Mouse (Mus musculus) bone marrow macrophage, adult 2 months (primary cell): ENCODE results near the gene Mpp6. TPM values are rescaled to one million over a fixed set of nuclear protein-coding genes. Genes with fewer than 3 reads are reported as not detected.

Experiments
- H3K27ac ChIP-seq: 2 replicates; pipeline ENCODE4 v1.5.1; 2012; ENCODE audit warnings: low read depth, low read length; ENCODE audit not compliant: insufficient read depth
- H3K4me1 ChIP-seq: 2 replicates; pipeline ENCODE4 v1.6.1; 2012; ENCODE audit warnings: low read length; ENCODE audit not compliant: control insufficient read depth, insufficient read depth
- H3K4me3 ChIP-seq: 2 replicates; pipeline ENCODE4 v1.5.1; 2012; ENCODE audit warnings: mild to moderate bottlenecking, low read length, moderate library complexity; ENCODE audit not compliant: insufficient read depth
- CTCF ChIP-seq: IDR thresholded peaks from 2 replicates; pipeline ENCODE4 v1.5.1; 2012; ENCODE audit warnings: low read depth, mild to moderate bottlenecking, low read length, moderate library complexity
- POLR2A ChIP-seq: IDR thresholded peaks from 2 replicates; pipeline ENCODE4 v1.6.1; 2012; ENCODE audit warnings: mild to moderate bottlenecking, low read depth, low read length, borderline replicate concordance
- polyA plus RNA-seq: library from polyadenylated mRNA; stranded (reverse); fragments of >200 nt; gene quantifications from 2 replicates; pipeline ENCODE4 v1.2.4, GENCODE M21; 2012; ENCODE audit not compliant: missing spikeins, insufficient read depth, insufficient read length

The Mpp6 gene
- polyA plus RNA-seq, 1 experiment, result 45.7 TPM

GRCm38 (mm10) chr6:50109201-50109756, 762 bp upstream of the Mpp6 start:
- no peak overlapping the region for H3K27ac ChIP-seq
- peaks cover 3% of the 10 kb centered on the region for H3K4me1 ChIP-seq
- H3K4me3 ChIP-seq, result peak overlapping the region; percentile 100
- TF ChIP-seq POLR2A, result no peak
- no peak for TF ChIP-seq CTCF

GRCm38 (mm10) chr6:50110379-50110941, 419 bp downstream of the Mpp6 start:
- H3K27ac ChIP-seq, result peak overlapping the region; percentile 38

DNA sequence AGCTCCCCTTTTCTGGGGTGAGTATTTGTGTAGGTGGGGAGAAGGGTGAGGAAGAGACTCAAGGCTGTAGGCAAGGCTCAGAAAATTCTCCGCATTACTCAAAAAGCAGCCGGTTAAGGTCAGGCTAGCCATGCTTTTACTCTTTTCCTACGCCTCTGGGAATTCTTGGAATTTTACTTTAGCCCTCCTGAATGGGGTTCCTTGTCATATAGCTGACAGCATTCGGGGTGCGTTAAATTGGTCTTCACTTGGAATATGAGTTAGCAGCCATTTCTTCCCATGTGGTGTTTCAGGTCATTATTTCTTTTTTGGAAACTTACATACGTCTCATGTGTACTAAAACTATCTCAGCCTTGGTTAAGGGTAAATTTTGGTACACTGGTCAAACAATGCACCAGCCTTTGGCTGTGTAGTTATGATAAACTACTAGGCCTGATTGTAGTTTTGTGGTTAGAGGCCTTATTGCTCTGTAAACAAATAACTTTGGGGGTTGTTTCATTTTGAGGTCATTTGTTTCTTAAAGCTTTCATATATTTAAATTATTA, 1.1 kb downstream of the Mpp6 start:
- no peak overlapping the region for H3K27ac ChIP-seq
- H3K4me1 ChIP-seq, result peaks cover 12% of the 10 kb centered on the region
- no peak for TF ChIP-seq POLR2A
- no peak for TF ChIP-seq CTCF
- peak overlapping the region; percentile 100 for H3K4me3 ChIP-seq

More at GRCm38 (mm10) chr6:50110379-50110941, 419 bp downstream of the Mpp6 start:
- Histone ChIP-seq H3K4me1 (peaks cover 6% of the 10 kb centered on the region), H3K4me3 (peak overlapping the region; percentile 100)
- TF ChIP-seq CTCF, result no peak
- no peak for TF ChIP-seq POLR2A

DNA sequence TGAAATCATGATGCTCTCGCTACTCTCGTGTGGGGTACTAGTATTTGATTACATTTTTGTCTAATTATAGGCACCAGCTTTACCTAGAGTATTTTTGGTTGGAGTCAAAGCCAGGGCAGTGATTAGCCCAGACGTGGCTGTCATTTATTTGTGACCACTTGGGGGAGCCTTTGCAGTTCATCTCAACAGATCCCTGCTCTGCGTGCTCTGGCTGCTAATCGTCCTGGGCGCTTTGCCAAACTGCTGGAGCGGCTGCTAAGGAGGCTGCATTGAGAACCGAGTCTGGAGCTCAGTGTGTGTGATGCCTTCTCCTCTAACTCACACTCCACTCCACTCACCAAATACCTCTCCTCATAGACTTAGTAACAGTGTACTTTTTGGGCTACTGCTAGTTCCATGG, 2.7 kb downstream of the Mpp6 start:
- H3K4me3 ChIP-seq, result no peak overlapping the region
- H3K27ac ChIP-seq, result no peak overlapping the region
- peaks cover 21% of the 10 kb centered on the region for H3K4me1 ChIP-seq
- TF ChIP-seq POLR2A (no peak), CTCF (no peak)

DNA sequence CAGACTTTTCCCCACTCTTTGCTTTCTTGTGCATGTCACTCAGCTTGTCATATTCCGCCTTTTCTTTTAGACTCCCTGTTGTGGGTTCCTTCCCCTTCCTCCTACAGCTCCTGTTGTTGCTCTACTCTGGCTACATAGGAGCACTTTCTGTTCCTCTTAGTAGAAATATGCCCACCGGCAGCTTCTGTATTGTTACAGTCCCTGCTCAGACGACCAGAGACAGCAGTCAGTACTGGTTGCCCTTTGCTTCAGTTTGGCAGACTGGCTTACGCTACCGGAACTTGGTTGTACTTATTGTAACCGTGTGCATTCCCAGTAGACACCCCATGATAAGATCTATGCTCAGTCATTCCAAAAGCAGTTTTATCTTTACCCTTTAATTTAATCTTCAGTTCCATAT, 4.2 kb downstream of the Mpp6 start:
- Histone ChIP-seq H3K4me3 (peak overlapping the region; percentile 35; the same call in 1 of the 2 replicates), H3K27ac (peak overlapping the region; percentile 70), H3K4me1 (peaks cover 25% of the 10 kb centered on the region)
- TF ChIP-seq POLR2A (no peak), CTCF (no peak)

GRCm38 (mm10) chr6:50120931-50121330, 10.9 kb downstream of the Mpp6 start:
- no peak overlapping the region for H3K4me3 ChIP-seq
- TF ChIP-seq CTCF (no peak), POLR2A (no peak)
- H3K4me1 ChIP-seq, result peaks cover 21% of the 10 kb centered on the region
- H3K27ac ChIP-seq, result no peak overlapping the region

DNA sequence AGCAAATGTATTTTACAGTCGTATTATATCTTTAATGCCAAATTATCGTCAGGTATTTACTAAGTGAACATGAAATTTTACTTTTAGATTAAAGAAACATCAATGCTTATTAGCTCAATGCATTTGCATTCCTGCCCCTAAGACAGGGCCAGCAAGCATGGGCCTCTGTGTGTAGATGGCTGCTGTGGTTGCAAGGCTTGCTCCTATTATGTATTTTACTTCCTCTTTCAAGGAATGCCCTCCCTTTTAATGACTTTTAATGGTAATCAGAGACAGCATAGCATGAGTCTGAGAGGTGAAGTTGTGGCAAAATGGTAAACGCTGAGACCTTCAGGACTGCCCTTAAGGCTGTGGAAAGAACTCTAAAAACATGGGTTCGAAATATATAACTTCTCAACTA, 12.8 kb downstream of the Mpp6 start:
- H3K27ac ChIP-seq, result no peak overlapping the region
- TF ChIP-seq CTCF, result no peak
- TF ChIP-seq POLR2A, result no peak
- peaks cover 10% of the 10 kb centered on the region for H3K4me1 ChIP-seq
- H3K4me3 ChIP-seq, result no peak overlapping the region

DNA sequence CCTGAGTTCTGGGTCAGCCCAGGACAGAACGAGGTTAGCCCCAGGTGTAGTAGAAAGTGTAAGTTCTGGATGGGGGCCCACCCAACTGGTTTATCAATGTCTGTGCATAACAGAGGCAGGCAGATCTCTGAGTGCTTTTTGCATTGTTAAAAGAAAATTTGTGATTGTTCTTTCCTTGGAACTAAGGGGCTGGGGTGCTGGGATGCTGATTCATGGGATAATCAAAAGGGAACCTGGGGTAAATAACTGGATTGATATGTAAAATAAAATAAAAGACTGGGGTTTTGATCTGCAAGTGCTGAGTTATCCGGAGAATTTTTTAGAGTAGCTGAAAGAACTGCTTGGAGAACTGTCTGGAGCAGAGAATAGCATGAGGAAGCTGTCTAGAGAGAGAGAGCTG, 14.2 kb downstream of the Mpp6 start:
- TF ChIP-seq POLR2A, result no peak
- TF ChIP-seq CTCF, result no peak
- H3K27ac ChIP-seq, result no peak overlapping the region
- peaks cover 6% of the 10 kb centered on the region for H3K4me1 ChIP-seq
- no peak overlapping the region for H3K4me3 ChIP-seq

DNA sequence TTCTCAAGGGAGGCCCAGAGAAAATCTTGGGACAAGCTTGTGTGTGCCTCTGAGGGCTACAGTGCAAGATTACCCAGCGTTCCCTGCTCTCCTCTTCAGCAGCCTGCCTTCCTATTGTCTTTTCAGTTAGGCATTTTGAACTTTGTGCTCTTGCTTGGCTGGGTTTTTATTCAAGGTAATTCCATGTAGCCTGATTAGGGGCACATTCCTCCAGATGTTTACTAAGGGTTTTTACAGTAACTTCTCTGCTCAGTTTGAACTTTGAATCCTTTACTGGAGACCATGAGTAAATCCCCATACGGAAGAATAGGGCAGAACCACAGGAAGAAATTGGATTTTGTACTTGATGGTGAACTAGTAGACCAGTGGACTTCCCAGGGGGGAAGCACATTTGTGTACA, 16.3 kb downstream of the Mpp6 start:
- no peak for TF ChIP-seq POLR2A
- TF ChIP-seq CTCF, result no peak
- H3K4me1 ChIP-seq, result peaks cover 3% of the 10 kb centered on the region
- H3K27ac ChIP-seq, result no peak overlapping the region
- H3K4me3 ChIP-seq, result no peak overlapping the region

GRCm38 (mm10) chr6:50127536-50127935, 17.5 kb downstream of the Mpp6 start:
- no peak for TF ChIP-seq CTCF
- no peak for TF ChIP-seq POLR2A
- no peak overlapping the region for H3K4me3 ChIP-seq
- no peaks in the 10 kb centered on the region; the same call in none of the 2 replicates for H3K4me1 ChIP-seq
- no peak overlapping the region for H3K27ac ChIP-seq

- TF ChIP-seq POLR2A (no peak), CTCF (no peak)
- no peak overlapping the region for H3K27ac ChIP-seq
- H3K4me1 ChIP-seq, result peaks cover 21% of the 10 kb centered on the region
- H3K4me3 ChIP-seq, result no peak overlapping the region
These were observed 27.6 kb downstream of the Mpp6 start for GRCm38 (mm10) chr6:50137651-50138050.

- no peak overlapping the region for H3K27ac ChIP-seq
- H3K4me1 ChIP-seq, result peaks cover 23% of the 10 kb centered on the region
- TF ChIP-seq CTCF (no peak), POLR2A (no peak)
These were observed 29.5 kb downstream of the Mpp6 start for GRCm38 (mm10) chr6:50139526-50139925.

More at GRCm38 (mm10) chr6:50139526-50139925, 29.5 kb downstream of the Mpp6 start:
- H3K4me3 ChIP-seq, result no peak overlapping the region
